Mouse (Mus musculus) liver, adult 2 months (tissue): ENCODE measurements around the gene Pdss1. TPM values are rescaled to one million over a fixed set of nuclear protein-coding genes. Genes with fewer than 3 reads are reported as not detected.
A peak's percentile ranks its signal among the peaks of the same experiment; 100 is the strongest.
"Not testable (repeated sequence)": the region's sequence is repeated elsewhere in the genome, so short reads cannot be mapped to it uniquely, and the experiment has no call there.

Experiments
- DNase-seq: peaks from one replicate; pipeline ENCODE4 v3.0.0-alpha.2; 2011; ENCODE audit warnings: low read depth, low spot score; ENCODE audit errors: extremely low read depth
- H3K27ac ChIP-seq: fragments of 200-500 bp; replicated peaks from 2 replicates; pipeline ENCODE4 v1.5.1; 2012; ENCODE audit warnings: low read depth, mild to moderate bottlenecking, control low read depth, inconsistent platforms, low read length; ENCODE audit not compliant: insufficient read depth
- H3K27me3 ChIP-seq: fragments of 200-500 bp; 2 replicates; pipeline ENCODE4 v1.6.1; 2012; ENCODE audit warnings: mild to moderate bottlenecking, moderate library complexity, low read length, inconsistent platforms; ENCODE audit not compliant: control insufficient read depth, insufficient read depth
- H3K36me3 ChIP-seq: fragments of 200-500 bp; 2 replicates; pipeline ENCODE4 v1.6.1; 2012; ENCODE audit warnings: low read length, inconsistent platforms; ENCODE audit not compliant: control insufficient read depth, insufficient read depth
- H3K4me1 ChIP-seq: fragments of 200-500 bp; 2 replicates; pipeline ENCODE4 v1.6.1; 2011; ENCODE audit warnings: low read length; ENCODE audit not compliant: control insufficient read depth, insufficient read depth
- H3K4me3 ChIP-seq: fragments of 200-500 bp; 2 replicates; pipeline ENCODE4 v1.5.1; 2011; ENCODE audit warnings: low read depth, mild to moderate bottlenecking, control low read depth, low read length, moderate library complexity; ENCODE audit not compliant: insufficient read depth
- H3K79me2 ChIP-seq: fragments of 200-500 bp; 2 replicates; pipeline ENCODE4 v1.6.1; 2012; ENCODE audit warnings: inconsistent platforms, mild to moderate bottlenecking, low read length, moderate library complexity; ENCODE audit not compliant: control insufficient read depth, insufficient read depth
- H3K9ac ChIP-seq: fragments of 200-500 bp; 2 replicates; pipeline ENCODE4 v1.6.1; 2012; ENCODE audit warnings: low read depth, mild to moderate bottlenecking, control low read depth, inconsistent platforms, low read length
- CTCF ChIP-seq: fragments of 200-500 bp; IDR thresholded peaks from 2 replicates; pipeline ENCODE4 v1.5.1; 2011; ENCODE audit warnings: low read depth, low read length, control low read depth
- POLR2A ChIP-seq: fragments of 200-500 bp; IDR thresholded peaks from 2 replicates; pipeline ENCODE4 v1.6.1; 2011; ENCODE audit warnings: low read length, control low read depth; ENCODE audit not compliant: insufficient read depth; ENCODE audit errors: extremely low read depth
- WGBS: fragments of 180-500 bp; shearing (Covaris S2); methylation state at CpG from one replicate; pipeline ENCODE4 v1.1.7; 2018; 5-methylcytosine and 5-hydroxymethylcytosine counted together
- polyA plus RNA-seq: library from polyadenylated mRNA; depleted of rRNA; stranded (reverse); fragments of >200 nt; gene quantifications from 2 replicates; pipeline ENCODE4 v1.2.3, GENCODE M21; 2012
- total RNA-seq: library from RNA; depleted of rRNA; stranded (reverse); fragments of >200 nt; gene quantifications from 2 replicates; pipeline ENCODE4 v1.2.3, GENCODE M21; 2014

Gene Pdss1
- total and polyA plus RNA-seq, 2 experiments = 3.1 to 4.9 TPM

DNA sequence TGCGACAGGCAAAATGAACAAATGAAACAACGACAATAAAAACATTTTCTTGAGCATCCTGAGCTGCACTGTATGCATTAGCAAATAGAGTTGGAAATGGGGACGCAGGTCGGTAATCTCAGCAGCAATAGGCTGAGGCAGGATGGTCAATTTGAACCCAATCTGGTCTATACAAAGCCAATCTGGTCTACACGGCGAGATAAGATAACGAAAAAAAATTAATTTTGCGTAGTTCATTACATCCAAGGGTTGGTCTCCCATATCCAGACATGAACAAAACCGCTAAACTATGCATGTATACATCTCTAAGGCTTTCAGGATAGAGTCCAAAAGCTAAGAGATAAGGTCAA is 415 bp upstream of the Pdss1 start:
- no peak for DNase-seq
- peak overlapping the region; percentile 91 for H3K4me3 ChIP-seq

DNA sequence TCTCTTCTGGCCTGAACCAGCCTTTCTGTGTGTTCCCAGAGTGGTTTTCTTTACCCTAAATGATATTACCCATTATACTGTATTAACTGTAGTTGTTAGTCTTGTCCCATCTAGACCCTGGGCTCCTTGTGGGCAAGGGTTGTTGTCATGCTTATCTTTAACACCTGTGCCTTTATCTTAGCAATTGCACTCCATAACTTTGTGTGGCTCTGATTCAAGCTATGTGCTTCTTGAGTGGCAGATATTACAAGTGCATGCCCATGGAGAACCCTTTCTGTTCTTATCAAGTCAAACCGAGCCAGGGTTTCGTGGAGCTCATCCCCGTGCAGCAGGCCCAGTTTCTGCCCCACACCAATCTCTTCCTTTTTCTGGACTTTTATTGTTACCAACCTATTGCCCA is 8.6 kb downstream of the Pdss1 start:
- WGBS = over 99% methylated on average over 3 of the region's 3 CpGs
- TF ChIP-seq POLR2A (no peak), CTCF (no peak)
- DNase-seq = no peak
- H3K79me2 ChIP-seq = no peaks in the 10 kb centered on the region
- H3K4me3 ChIP-seq = no peak overlapping the region
- H3K4me1 ChIP-seq = no peaks in the 10 kb centered on the region
- H3K27ac ChIP-seq = no peak overlapping the region
- H3K27me3 ChIP-seq = no peaks in the 10 kb centered on the region
- no peak overlapping the region for H3K9ac ChIP-seq
- H3K36me3 ChIP-seq = peaks cover 15% of the 10 kb centered on the region

More for the DNA sequence above, 415 bp upstream of the Pdss1 start:
- Histone ChIP-seq H3K27ac (peak overlapping the region; percentile 77), H3K79me2 (no peaks in the 10 kb centered on the region), H3K9ac (no peak overlapping the region), H3K4me1 (peaks cover 2% of the 10 kb centered on the region; the same call in 1 of the 2 replicates), H3K27me3 (no peaks in the 10 kb centered on the region), H3K36me3 (no peaks in the 10 kb centered on the region)
- 14% methylated on average over 9 of the region's 9 CpGs for WGBS
- no peak for TF ChIP-seq POLR2A
- TF ChIP-seq CTCF = no peak

DNA sequence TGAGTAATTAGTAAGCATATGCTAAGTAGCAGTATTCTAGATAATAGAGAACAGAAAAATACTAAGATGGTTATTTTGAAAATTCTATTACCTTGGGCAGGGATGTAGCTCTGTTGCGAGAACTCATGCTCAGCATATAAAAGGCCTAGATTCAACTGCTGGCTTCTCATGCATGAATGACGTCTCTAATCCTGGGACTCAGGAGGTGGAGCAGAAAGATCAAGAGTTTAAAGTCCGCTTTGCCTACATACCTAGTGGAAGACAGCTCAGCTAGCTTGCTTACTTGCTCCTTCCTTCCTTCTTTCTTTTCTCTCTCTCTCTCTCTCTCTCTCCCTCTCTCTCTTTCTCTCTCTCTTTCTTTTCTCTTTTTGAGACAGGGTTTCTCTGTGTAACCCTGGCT is 19.1 kb downstream of the Pdss1 start:
- no peak overlapping the region for H3K9ac ChIP-seq
- no peak for DNase-seq
- 82% methylated on average over 3 of the region's 3 CpGs for WGBS
- no peak overlapping the region for H3K4me3 ChIP-seq
- H3K79me2 ChIP-seq = no peaks in the 10 kb centered on the region
- no peaks in the 10 kb centered on the region for H3K4me1 ChIP-seq
- TF ChIP-seq POLR2A (no peak), CTCF (no peak)
- H3K27ac ChIP-seq = no peak overlapping the region
- peaks cover 21% of the 10 kb centered on the region for H3K36me3 ChIP-seq
- H3K27me3 ChIP-seq = no peaks in the 10 kb centered on the region

DNA sequence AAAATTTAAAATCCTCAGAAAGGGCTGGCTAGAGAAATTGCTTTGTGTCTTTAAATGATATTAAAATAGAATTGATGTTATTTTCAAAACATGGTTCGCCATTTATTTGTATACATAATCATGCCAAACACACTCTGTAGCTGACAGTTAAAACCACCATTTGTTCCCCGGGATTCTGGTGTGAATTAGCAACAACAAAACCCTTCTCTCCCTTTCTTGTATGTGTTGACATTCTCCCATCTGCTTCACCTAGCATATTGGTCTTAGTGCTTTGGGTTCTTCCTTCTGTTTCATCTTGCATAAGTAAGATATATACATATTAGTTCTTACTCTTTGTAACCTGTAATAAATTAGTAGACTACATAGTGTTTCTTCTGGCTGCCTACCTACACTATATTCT is 23.3 kb downstream of the Pdss1 start:
- Histone ChIP-seq H3K79me2 (no peaks in the 10 kb centered on the region), H3K36me3 (peaks cover 17% of the 10 kb centered on the region), H3K4me3 (no peak overlapping the region), H3K9ac (no peak overlapping the region), H3K4me1 (no peaks in the 10 kb centered on the region), H3K27me3 (no peaks in the 10 kb centered on the region), H3K27ac (no peak overlapping the region)
- WGBS = 96% methylated on average over 2 of the region's 2 CpGs
- DNase-seq = no peak
- TF ChIP-seq CTCF (no peak), POLR2A (no peak)

DNA sequence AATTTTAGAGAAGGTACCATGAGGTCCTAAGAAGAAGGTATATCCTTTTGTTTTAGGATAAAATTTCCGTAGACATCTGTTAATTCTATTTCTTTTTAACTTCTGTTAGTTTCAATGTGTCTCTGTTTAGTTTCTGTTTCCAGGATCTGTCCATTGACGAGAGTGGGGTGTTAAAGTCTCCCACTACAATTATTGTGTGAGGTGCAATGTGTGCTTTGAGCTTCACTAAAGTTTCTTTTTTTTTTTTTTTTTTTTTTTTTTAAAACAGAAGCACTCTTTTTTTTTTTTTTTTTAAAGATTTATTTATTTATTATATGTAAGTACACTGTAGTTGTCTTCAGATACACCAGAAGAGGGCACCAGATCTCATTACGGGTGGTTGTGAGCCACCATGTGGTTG is 30.6 kb downstream of the Pdss1 start:
- not testable (repeated sequence) for H3K27ac ChIP-seq, H3K4me1 ChIP-seq, DNase-seq, H3K27me3 ChIP-seq, H3K79me2 ChIP-seq, H3K9ac ChIP-seq, H3K4me3 ChIP-seq, H3K36me3 ChIP-seq
- 96% methylated on average over 3 of the region's 3 CpGs for WGBS

DNA sequence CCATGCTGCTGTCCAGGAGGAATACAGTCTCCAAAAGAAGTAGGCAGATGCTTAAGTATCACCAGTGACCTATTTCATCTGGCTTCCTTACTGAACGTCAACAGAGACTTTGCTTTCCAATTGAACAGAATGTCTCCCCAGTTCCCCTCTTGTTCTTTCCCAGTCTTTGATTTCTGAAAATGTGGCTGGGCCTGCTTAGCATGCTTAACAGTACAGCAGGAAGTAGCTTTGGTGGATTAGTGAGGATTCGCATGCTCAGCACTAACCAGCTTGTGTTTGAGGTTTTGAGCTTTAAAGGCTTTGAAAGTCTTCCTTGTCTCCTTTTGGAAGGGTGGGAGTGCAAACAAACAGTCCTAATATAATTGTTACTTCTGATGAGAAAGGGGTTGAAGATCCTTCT is 32.9 kb downstream of the Pdss1 start:
- Histone ChIP-seq H3K9ac (no peak overlapping the region), H3K27me3 (no peaks in the 10 kb centered on the region), H3K4me3 (no peak overlapping the region), H3K36me3 (peaks cover 5% of the 10 kb centered on the region), H3K79me2 (no peaks in the 10 kb centered on the region), H3K4me1 (no peaks in the 10 kb centered on the region), H3K27ac (no peak overlapping the region)
- 73% methylated on average over 2 of the region's 2 CpGs for WGBS
- DNase-seq = no peak
- TF ChIP-seq CTCF (no peak), POLR2A (no peak)
